Mouse (Mus musculus): ENCODE measurements around the gene Aldh3b3. TPM values are rescaled to one million over a fixed set of nuclear protein-coding genes. Genes with fewer than 3 reads are reported as not detected.

The Aldh3b3 gene
- polyA plus RNA-seq, 1 experiment from 2014 or later: not detected

DNA sequence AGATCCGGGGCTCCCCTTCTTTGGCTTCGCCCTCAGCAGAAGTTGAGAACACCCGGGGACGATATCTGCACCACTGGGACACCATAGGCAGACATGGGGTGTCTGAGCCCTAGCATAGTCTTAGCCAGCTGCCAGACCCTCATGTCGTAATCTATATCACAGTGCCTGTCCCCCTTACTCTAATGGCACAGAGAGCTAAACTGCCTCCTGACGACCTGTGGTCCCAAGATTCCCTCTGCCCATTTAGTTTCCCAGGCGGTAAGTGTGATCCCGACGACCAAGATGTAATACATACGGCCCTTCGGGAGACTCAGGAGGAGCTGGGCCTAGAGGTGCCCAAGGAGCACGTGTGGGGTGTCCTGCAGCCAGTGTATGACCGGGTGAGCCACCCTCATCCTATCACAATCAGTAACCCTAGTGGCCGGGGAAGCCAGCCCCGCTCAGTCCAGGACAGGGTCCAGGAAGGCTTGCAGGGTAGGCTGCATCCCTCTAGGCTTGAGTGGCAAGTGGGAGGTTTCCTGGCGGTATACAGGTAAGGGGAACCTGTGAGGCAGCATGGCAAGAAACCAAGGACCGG is 42.6 kb downstream of the Aldh3b3 start:
- Histone ChIP-seq H3K4me3 (ENCODE audit: low read length) (peak overlapping the region; percentile 88), H3K27ac (ENCODE audit: low read length) (peak overlapping the region; percentile 99), H3K9me3 (replicated peaks; ENCODE audit: control insufficient read depth, low read length) (no peaks in the 10 kb centered on the region), H3K36me3 (ENCODE audit: control insufficient read depth, insufficient read depth) (no peaks in the 10 kb centered on the region), H3K4me2 (ENCODE audit: low read depth, low read length) (peak overlapping the region; percentile 96), H3K4me1 (ENCODE audit: control insufficient read depth, insufficient read depth, low read length) (peaks cover 51% of the 10 kb centered on the region), H3K27me3 (ENCODE audit: control insufficient read depth, insufficient read depth, low read length) (no peaks in the 10 kb centered on the region), H3K9ac (ENCODE audit: low read length) (peak overlapping the region; percentile 96)
- no peak for ATAC-seq (replicated peaks; ENCODE audit: extremely low read depth, insufficient read depth, low FRiP score)
- 18% methylated on average over 17 of the region's 17 CpGs for WGBS

DNA sequence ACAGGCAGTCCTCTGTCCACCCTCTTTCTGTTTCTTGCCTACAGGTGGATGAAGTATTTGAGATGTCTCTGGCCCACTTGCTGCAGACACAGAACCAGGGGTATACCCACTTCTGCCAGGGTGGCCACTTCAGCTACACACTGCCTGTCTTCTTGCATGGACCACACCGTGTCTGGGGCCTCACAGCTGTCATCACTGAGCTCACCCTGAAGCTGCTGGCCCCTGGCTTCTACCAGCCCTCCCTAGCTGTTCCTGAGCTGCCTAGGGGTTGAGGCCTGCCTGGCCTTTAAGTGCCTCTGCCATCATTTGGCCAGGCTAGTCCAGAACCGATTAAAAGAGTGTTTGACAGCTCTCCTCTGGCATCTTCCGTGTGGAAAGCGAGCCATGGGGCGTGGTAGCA is 43.3 kb downstream of the Aldh3b3 start:
- Histone ChIP-seq H3K9me3 (replicated peaks; ENCODE audit: control insufficient read depth, low read length) (no peaks in the 10 kb centered on the region), H3K4me3 (ENCODE audit: low read length) (no peak overlapping the region), H3K4me2 (ENCODE audit: low read depth, low read length) (peak overlapping the region; percentile 96; the same call in 1 of the 2 replicates), H3K36me3 (ENCODE audit: control insufficient read depth, insufficient read depth) (peaks cover 6% of the 10 kb centered on the region), H3K27me3 (ENCODE audit: control insufficient read depth, insufficient read depth, low read length) (no peaks in the 10 kb centered on the region), H3K4me1 (ENCODE audit: control insufficient read depth, insufficient read depth, low read length) (peaks cover 51% of the 10 kb centered on the region), H3K9ac (ENCODE audit: low read length) (peak overlapping the region; percentile 2; the same call in 1 of the 2 replicates), H3K27ac (ENCODE audit: low read length) (peak overlapping the region; percentile 99)
- WGBS: 60% methylated on average over 5 of the region's 5 CpGs
- no peak for ATAC-seq (replicated peaks; ENCODE audit: extremely low read depth, insufficient read depth, low FRiP score)

GRCm38 (mm10) chr19:4003112-4003511 is 44.7 kb downstream of the Aldh3b3 start, which contains the start of gene Doc2g:
TSS of gene Doc2g (plus strand) at chr19:4003313.
- WGBS: 53% methylated on average over 1 of the region's 1 CpGs
- H3K27ac ChIP-seq (ENCODE audit: low read length): peak within 1 kb of the TSS; percentile 99
- ATAC-seq (replicated peaks; ENCODE audit: extremely low read depth, insufficient read depth, low FRiP score): peak; percentile 45
- H3K36me3 ChIP-seq (ENCODE audit: control insufficient read depth, insufficient read depth): peaks cover 20% of the 10 kb centered on the region
- no peaks in the 10 kb centered on the region for H3K9me3 ChIP-seq (replicated peaks; ENCODE audit: control insufficient read depth, low read length)
- no peaks in the 10 kb centered on the region for H3K27me3 ChIP-seq (ENCODE audit: control insufficient read depth, insufficient read depth, low read length)
- H3K4me3 ChIP-seq (ENCODE audit: low read length): peak within 1 kb of the TSS; percentile 40
- peak within 1 kb of the TSS; percentile 65 for H3K4me2 ChIP-seq (ENCODE audit: low read depth, low read length)
- H3K9ac ChIP-seq (ENCODE audit: low read length): peak within 1 kb of the TSS; percentile 78
- peaks cover 51% of the 10 kb centered on the region for H3K4me1 ChIP-seq (ENCODE audit: control insufficient read depth, insufficient read depth, low read length)

- Histone ChIP-seq H3K36me3 (ENCODE audit: control insufficient read depth, insufficient read depth) (peaks cover 23% of the 10 kb centered on the region), H3K9ac (ENCODE audit: low read length) (peak overlapping the region; percentile 78), H3K4me2 (ENCODE audit: low read depth, low read length) (peak overlapping the region; percentile 65), H3K27ac (ENCODE audit: low read length) (peak overlapping the region; percentile 99), H3K27me3 (ENCODE audit: control insufficient read depth, insufficient read depth, low read length) (no peaks in the 10 kb centered on the region), H3K4me1 (ENCODE audit: control insufficient read depth, insufficient read depth, low read length) (peaks cover 51% of the 10 kb centered on the region), H3K4me3 (ENCODE audit: low read length) (peak overlapping the region; percentile 40), H3K9me3 (replicated peaks; ENCODE audit: control insufficient read depth, low read length) (no peaks in the 10 kb centered on the region)
- 68% methylated on average over 12 of the region's 12 CpGs for WGBS
- ATAC-seq (replicated peaks; ENCODE audit: extremely low read depth, insufficient read depth, low FRiP score): no peak
Measured at GRCm38 (mm10) chr19:4003641-4004040, 45.2 kb downstream of the Aldh3b3 start.

DNA sequence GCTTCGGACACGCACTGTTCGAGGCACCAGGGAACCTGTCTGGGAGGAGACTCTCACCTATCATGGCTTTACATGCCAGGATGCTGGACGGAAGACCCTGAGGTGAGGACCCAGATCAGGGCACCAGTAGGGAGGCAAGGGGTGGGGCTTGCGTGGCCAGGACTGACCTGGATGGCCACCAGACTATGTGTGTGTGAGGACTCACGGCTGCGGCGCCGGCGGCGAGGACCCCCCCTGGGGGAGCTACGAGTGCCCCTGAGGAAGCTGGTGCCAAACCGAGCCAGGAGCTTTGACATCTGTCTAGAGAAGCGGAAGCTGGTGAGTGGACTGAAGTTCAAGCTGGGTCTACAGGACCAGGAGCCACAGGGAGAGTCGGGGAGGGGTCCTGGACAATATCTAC is 45.9 kb downstream of the Aldh3b3 start:
- no peak for ATAC-seq (replicated peaks; ENCODE audit: extremely low read depth, insufficient read depth, low FRiP score)
- peak overlapping the region; percentile 47; the same call in 1 of the 2 replicates for H3K27ac ChIP-seq (ENCODE audit: low read length)
- H3K4me3 ChIP-seq (ENCODE audit: low read length): peak overlapping the region; percentile 40
- no peaks in the 10 kb centered on the region for H3K27me3 ChIP-seq (ENCODE audit: control insufficient read depth, insufficient read depth, low read length)
- no peaks in the 10 kb centered on the region for H3K9me3 ChIP-seq (replicated peaks; ENCODE audit: control insufficient read depth, low read length)
- peak overlapping the region; percentile 39 for H3K9ac ChIP-seq (ENCODE audit: low read length)
- H3K36me3 ChIP-seq (ENCODE audit: control insufficient read depth, insufficient read depth): peaks cover 29% of the 10 kb centered on the region
- peaks cover 51% of the 10 kb centered on the region for H3K4me1 ChIP-seq (ENCODE audit: control insufficient read depth, insufficient read depth, low read length)
- 72% methylated on average over 15 of the region's 15 CpGs for WGBS
- H3K4me2 ChIP-seq (ENCODE audit: low read depth, low read length): peak overlapping the region; percentile 65

GRCm38 (mm10) chr19:4005091-4005490 is 46.6 kb downstream of the Aldh3b3 start:
- Histone ChIP-seq H3K4me2 (ENCODE audit: low read depth, low read length) (peak overlapping the region; percentile 34; the same call in 1 of the 2 replicates), H3K27me3 (ENCODE audit: control insufficient read depth, insufficient read depth, low read length) (no peaks in the 10 kb centered on the region), H3K9me3 (replicated peaks; ENCODE audit: control insufficient read depth, low read length) (no peaks in the 10 kb centered on the region), H3K27ac (ENCODE audit: low read length) (peak overlapping the region; percentile 47), H3K36me3 (ENCODE audit: control insufficient read depth, insufficient read depth) (peaks cover 35% of the 10 kb centered on the region), H3K4me1 (ENCODE audit: control insufficient read depth, insufficient read depth, low read length) (peaks cover 45% of the 10 kb centered on the region), H3K9ac (ENCODE audit: low read length) (peak overlapping the region; percentile 39), H3K4me3 (ENCODE audit: low read length) (no peak overlapping the region)
- WGBS: 69% methylated on average over 9 of the region's 9 CpGs
- no peak for ATAC-seq (replicated peaks; ENCODE audit: extremely low read depth, insufficient read depth, low FRiP score)

GRCm38 (mm10) chr19:4005971-4006370 is 47.5 kb downstream of the Aldh3b3 start:
- 96% methylated on average over 8 of the region's 8 CpGs for WGBS
- Histone ChIP-seq H3K27me3 (ENCODE audit: control insufficient read depth, insufficient read depth, low read length) (no peaks in the 10 kb centered on the region), H3K36me3 (ENCODE audit: control insufficient read depth, insufficient read depth) (peaks cover 41% of the 10 kb centered on the region), H3K27ac (ENCODE audit: low read length) (no peak overlapping the region), H3K4me1 (ENCODE audit: control insufficient read depth, insufficient read depth, low read length) (peaks cover 45% of the 10 kb centered on the region), H3K9me3 (replicated peaks; ENCODE audit: control insufficient read depth, low read length) (no peaks in the 10 kb centered on the region), H3K4me2 (ENCODE audit: low read depth, low read length) (no peak overlapping the region), H3K9ac (ENCODE audit: low read length) (no peak overlapping the region), H3K4me3 (ENCODE audit: low read length) (no peak overlapping the region)
- ATAC-seq (replicated peaks; ENCODE audit: extremely low read depth, insufficient read depth, low FRiP score): no peak

- Histone ChIP-seq H3K27me3 (ENCODE audit: control insufficient read depth, insufficient read depth, low read length) (no peaks in the 10 kb centered on the region), H3K9me3 (replicated peaks; ENCODE audit: control insufficient read depth, low read length) (no peaks in the 10 kb centered on the region), H3K9ac (ENCODE audit: low read length) (no peak overlapping the region), H3K4me3 (ENCODE audit: low read length) (no peak overlapping the region), H3K4me2 (ENCODE audit: low read depth, low read length) (peak overlapping the region; percentile 69; the same call in 1 of the 2 replicates), H3K27ac (ENCODE audit: low read length) (no peak overlapping the region), H3K4me1 (ENCODE audit: control insufficient read depth, insufficient read depth, low read length) (peaks cover 15% of the 10 kb centered on the region), H3K36me3 (ENCODE audit: control insufficient read depth, insufficient read depth) (peaks cover 44% of the 10 kb centered on the region)
- ATAC-seq (replicated peaks; ENCODE audit: extremely low read depth, insufficient read depth, low FRiP score): no peak
- WGBS: 95% methylated on average over 5 of the region's 5 CpGs
Measured at GRCm38 (mm10) chr19:4011086-4011485, 52.6 kb downstream of the Aldh3b3 start.

DNA sequence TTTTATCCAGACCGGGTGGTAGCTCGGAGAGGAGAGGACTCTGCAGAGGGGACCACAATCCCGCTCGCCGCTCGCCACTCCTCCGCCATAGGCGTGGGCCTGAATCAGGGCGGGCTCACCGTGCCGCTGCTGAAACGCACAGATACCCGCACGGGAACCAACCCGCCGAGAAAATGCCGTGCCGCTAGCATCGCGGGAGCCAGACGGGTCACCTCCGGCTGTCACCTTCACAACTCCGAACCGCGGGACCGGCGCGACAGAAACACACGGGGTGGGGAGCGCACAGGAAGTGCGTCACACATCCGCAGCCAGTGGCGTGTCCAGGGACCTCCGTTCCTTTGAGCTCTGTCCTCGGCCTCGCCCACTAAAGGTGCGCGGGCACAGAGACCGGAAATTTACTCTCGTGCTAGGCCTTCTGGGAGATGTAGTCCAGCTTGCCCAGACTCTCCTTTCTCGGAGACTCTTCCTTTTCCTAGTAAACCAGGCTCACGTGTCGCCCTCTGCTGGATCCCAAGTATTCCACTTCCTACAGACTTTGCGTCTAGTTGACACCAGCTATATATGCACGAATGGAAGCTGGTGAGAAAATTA is 54.1 kb downstream of the Aldh3b3 start, which contains the start of gene Ndufv1:
Gene Ndufv1, minus strand, starts transcription at position 375 of the 591 bp plus-strand sequence.
- H3K27me3 ChIP-seq (ENCODE audit: control insufficient read depth, insufficient read depth, low read length): no peaks in the 10 kb centered on the region
- under 1% methylated on average over 45 of the region's 45 CpGs for WGBS

More for the DNA sequence above, 54.1 kb downstream of the Aldh3b3 start, which contains the start of gene Ndufv1:
- Histone ChIP-seq H3K9ac (ENCODE audit: low read length) (peak within 1 kb of the TSS; percentile 92), H3K4me3 (ENCODE audit: low read length) (peak within 1 kb of the TSS; percentile 91), H3K9me3 (replicated peaks; ENCODE audit: control insufficient read depth, low read length) (no peaks in the 10 kb centered on the region), H3K4me1 (ENCODE audit: control insufficient read depth, insufficient read depth, low read length) (peaks cover 15% of the 10 kb centered on the region), H3K36me3 (ENCODE audit: control insufficient read depth, insufficient read depth) (peaks cover 30% of the 10 kb centered on the region), H3K4me2 (ENCODE audit: low read depth, low read length) (peak within 1 kb of the TSS; percentile 69), H3K27ac (ENCODE audit: low read length) (peak within 1 kb of the TSS; percentile 89)
- ATAC-seq (replicated peaks; ENCODE audit: extremely low read depth, insufficient read depth, low FRiP score): peak; percentile 99
